Mouse (Mus musculus) gastrocnemius, postnatal 25 days (tissue): ENCODE measurements around the gene Ska3. TPM values are rescaled to one million over a fixed set of nuclear protein-coding genes. Genes with fewer than 3 reads are reported as not detected.

Experiments
- DNase-seq: peaks from one replicate; pipeline ENCODE4 v3.0.0; 2022
- microRNA-seq, 2 experiments: library from miRNA; unstranded; fragments of <30 nt; microRNA quantifications; one replicate each; pipeline ENCODE4 v1.2.0; 2021; ENCODE audit warnings: borderline replicate concordance in 2 of 2
- total RNA-seq, 2 experiments: library from RNA; stranded (reverse); gene quantifications; 1 replicate in 1 of 2; 2 replicates in 1 of 2; pipeline ENCODE4 v1.2.3; 2021

Ska3 gene
- total RNA-seq, 2 experiments from 2014 or later: 0.16 TPM; not detected in 1

DNA sequence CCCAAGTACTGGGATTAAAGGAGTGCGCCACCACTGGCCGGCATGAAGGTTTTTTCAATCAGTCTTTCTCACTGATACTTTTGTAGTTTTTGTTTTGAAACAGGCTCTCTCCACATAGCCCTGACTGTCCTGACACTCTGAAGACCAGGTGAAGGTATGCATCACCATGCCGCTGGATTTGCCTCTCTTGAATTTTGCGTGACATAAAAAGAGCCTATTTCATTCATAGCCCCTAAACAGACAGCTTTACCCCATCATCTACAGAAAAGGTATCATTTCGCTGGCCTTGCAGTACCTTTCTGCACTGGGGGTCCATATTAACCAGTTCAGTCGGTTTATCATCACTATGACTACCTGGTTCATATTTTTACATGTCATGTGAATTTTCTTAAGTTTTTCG is 28.4 kb downstream of the Ska3 start:
- no peak for DNase-seq

- no peak for DNase-seq
These were observed 34.8 kb downstream of the Ska3 start for GRCm38 (mm10) chr14:57791171-57791570.

DNA sequence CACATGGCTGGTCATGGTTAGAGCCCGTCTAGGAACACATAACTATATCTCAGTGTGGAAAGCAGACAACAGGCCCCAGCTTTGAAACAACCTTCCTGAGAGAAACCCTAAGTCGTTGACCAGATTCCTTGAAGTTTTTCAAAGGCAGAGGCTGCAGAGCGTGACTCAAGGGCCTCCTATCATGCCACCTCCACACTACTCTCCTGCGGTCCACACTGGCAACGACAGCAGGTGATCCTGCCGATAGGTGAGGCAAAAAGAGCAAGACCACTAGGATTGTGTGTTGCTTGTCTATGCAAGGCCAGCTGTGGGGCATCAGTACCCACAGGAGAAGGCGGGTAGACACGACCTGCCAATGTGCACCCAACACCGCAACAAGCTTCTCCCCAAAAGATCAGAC is 36.2 kb downstream of the Ska3 start:
- DNase-seq: no peak

DNA sequence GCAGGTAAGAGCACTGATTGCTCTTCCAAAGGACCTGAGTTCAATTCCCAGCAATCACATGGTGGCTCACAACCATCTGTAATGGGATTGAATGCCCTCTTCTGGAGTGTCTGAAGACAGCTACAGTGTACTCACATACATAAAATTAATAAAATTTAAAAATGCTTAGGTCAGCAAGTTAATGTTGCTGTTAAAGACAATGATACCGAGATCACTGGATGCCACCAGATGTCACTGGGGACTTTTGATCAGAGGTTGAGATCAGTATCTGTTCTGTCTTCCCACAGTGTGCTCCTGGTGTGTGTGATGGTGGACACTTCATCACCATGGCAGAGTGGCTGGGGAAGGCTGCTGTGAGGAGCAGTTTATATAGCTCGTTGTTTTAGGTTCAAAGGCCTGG is 36.7 kb downstream of the Ska3 start:
- no peak for DNase-seq

GRCm38 (mm10) chr14:57787406-57787805 is 38.6 kb downstream of the Ska3 start:
- DNase-seq: no peak

DNA sequence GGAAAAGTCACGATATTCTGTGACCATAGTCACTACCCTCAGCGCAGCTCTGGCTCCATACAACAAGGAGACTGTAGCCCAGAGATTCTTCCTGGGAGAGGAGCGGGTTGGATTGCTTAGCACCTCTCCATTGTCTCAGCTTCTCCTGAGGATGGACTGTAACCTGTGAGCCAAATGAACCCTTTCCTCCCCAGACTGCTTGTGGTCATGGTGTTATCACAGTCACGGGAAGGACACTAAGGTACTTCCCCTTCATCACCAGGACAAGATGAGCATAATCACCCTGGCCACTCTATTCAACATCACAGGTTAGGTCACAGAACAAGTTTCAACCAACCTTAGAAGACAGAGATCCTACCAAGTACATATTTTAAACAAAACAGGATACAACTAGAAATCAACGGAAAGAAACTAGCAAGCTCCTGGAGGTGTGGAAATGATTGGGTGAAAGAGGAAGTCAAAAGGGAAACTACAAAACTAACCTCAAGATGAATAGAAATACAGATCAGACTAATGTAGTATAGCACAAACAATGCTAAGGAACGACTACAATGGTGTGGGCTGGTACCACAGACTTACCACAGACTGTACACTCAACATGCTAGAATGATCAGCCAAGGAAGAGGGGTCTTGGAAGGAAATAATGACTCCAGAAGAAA is 53.7 kb downstream of the Ska3 start:
- no peak for DNase-seq

GRCm38 (mm10) chr14:57769102-57769501 is 56.9 kb downstream of the Ska3 start:
- DNase-seq: no peak

GRCm38 (mm10) chr14:57760447-57761412 is 65.3 kb downstream of the Ska3 start:
- no peak for DNase-seq

DNA sequence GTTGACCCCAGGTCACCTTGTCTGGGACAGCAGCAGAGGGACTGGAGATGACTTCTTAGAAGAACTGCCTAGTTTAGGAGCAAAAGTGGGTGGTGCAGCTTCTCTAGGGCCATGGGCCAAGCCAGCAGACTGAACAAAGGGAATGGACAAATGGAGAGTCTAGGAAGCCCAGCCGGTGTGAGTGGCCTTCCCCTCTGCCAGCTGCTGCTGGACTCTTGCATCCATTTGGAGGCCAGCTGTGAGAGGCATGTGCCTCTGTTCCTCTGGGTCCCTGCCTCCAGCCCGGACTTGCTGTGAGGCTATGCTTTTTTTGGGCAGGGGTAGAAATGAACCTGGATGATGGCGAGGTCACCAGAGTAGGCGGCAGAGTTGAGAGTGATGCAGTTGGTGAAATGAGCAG is 67.7 kb downstream of the Ska3 start, which contains the start of gene Lats2:
Gene Lats2 (minus strand): TSS at position 152 of the 400 bp plus-strand sequence.
- no peak for DNase-seq

Small RNAs within 50 kb of the gene (microRNA-seq; reads per million reads assigned to microRNA genes)
- gene Mir3077: 0 reads per million in 2 experiments

Other genes starting within 250 kb of the Ska3 start
- 10 to 100 TPM in 1 of 2 experiments, 1 to 10 TPM in 1; 6.4 to 10.1 TPM for gene Xpo4, start 160.8 kb downstream of the Ska3 start, total RNA-seq
- under 1 TPM in 1 of 2 experiments, not detected in 1; 0.51 TPM for gene Gm49361, start 80.1 kb downstream of the Ska3 start, total RNA-seq
- 10 to 100 TPM; 13.6 to 19.8 TPM for gene Lats2, start 67.8 kb downstream of the Ska3 start, total RNA-seq
- 10 to 100 TPM; 32.1 to 35.6 TPM for gene Sap18, start 28.0 kb downstream of the Ska3 start, total RNA-seq
- gene Mrpl57, start within 50 bp of the Ska3 start, total RNA-seq: 10 to 100 TPM; 62.0 to 66.1 TPM
- gene Zdhhc20, start 64.1 kb upstream of the Ska3 start, total RNA-seq: 1 to 10 TPM; 2.9 to 5.1 TPM
- 10 to 100 TPM; 32.6 to 32.7 TPM for gene Micu2, start 173.1 kb upstream of the Ska3 start, total RNA-seq
- gene Fgf9, start 244.4 kb upstream of the Ska3 start, total RNA-seq: 1 to 10 TPM in 1 of 2 experiments, under 1 TPM in 1; 0.64 to 1.6 TPM